29 mouse cellular contexts compared by ENCODE assay signal in the genomic region with DNA sequence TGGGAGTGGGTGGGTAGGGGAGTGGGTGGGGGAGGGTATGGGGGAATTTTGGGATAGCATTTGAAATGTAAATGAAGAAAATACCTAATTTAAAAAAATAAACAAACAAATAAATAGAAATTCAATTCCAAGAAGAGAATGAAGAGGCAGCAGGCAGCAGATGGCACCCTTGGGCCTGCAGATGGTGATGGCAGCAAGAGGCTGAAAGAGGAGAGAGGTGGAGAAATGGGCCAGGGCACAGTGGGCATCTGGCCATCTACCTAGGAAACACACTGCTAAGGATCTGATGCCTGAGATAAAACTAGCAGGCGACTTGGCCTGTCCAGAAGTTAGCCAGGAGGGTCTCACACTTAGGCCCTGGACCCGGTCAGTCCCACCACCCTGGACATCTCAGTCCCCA. TPM values are rescaled to one million over a fixed set of nuclear protein-coding genes. Genes with fewer than 3 reads are reported as not detected.
DNase-seq lines count a peak whose midpoint lies in the region; ATAC-seq and TF ChIP-seq lines count a peak whose summit lies in the region.
"Had no signal": no experiment of that assay in that cellular context is flagged by ENCODE, and none has a peak within 500 bp of the region (broad histone marks: within the 10 kb centered on the region; RNA-seq: fewer than 3 reads in every experiment).

No protein-coding gene starts in this region.

- no peak overlapping the region for H3K9ac ChIP-seq in midbrain, postnatal 0 days (replicated peaks; ENCODE audit: low read length, poor library complexity, severe bottlenecking)
- no peak overlapping the region for H3K9ac ChIP-seq in midbrain, embryonic 11.5 days (ENCODE audit: low read length)
- no peak overlapping the region for H3K9ac ChIP-seq in liver, embryonic 11.5 days (ENCODE audit: low read depth, low read length)
- H3K9ac ChIP-seq in forebrain, embryonic 13.5 days, result no peak overlapping the region
- H3K9ac ChIP-seq: embryonic facial prominence, embryonic 12.5 days; forebrain, embryonic 15.5 days; heart, embryonic 12.5 days; hindbrain, embryonic 15.5 days; kidney, embryonic 15.5 days; limb, embryonic 13.5 days; liver, embryonic 12.5 days; liver, postnatal 0 days; midbrain, embryonic 12.5 days; neural tube, embryonic 15.5 days had no signal

- H3K4me3 ChIP-seq in midbrain, postnatal 0 days (ENCODE audit: low read depth, low read length), result no peak overlapping the region
- no peak overlapping the region for H3K4me3 ChIP-seq in midbrain, embryonic 11.5 days (ENCODE audit: low read depth, low read length)
- no peak overlapping the region for H3K4me3 ChIP-seq in liver, embryonic 11.5 days (ENCODE audit: low read depth, low read length)
- H3K4me3 ChIP-seq in forebrain, embryonic 13.5 days, result no peak overlapping the region
- H3K4me3 ChIP-seq: embryonic facial prominence, embryonic 12.5 days; forebrain, embryonic 15.5 days; gastrocnemius, adult 2 months; heart, embryonic 12.5 days; hindbrain, embryonic 15.5 days; kidney, embryonic 15.5 days; limb, embryonic 13.5 days; liver, embryonic 12.5 days; midbrain, embryonic 12.5 days; neural tube, embryonic 15.5 days had no signal

- no peak for ATAC-seq in midbrain, postnatal 0 days (ENCODE audit: low FRiP score)
- ATAC-seq in midbrain, embryonic 11.5 days (ENCODE audit: low FRiP score), result no peak
- ATAC-seq in monocyte, adult 5-6 weeks (replicated peaks; ENCODE audit: insufficient number of reproducible peaks, low FRiP score, low TSS enrichment, poor library complexity, severe bottlenecking), result no peak
- no peak for ATAC-seq in liver, embryonic 11.5 days (replicated peaks; ENCODE audit: low FRiP score)
- no peak for ATAC-seq in forebrain, embryonic 13.5 days
- ATAC-seq: forebrain, embryonic 15.5 days; liver, embryonic 12.5 days; liver, postnatal 0 days had no signal

- WGBS in midbrain, postnatal 0 days, result 77% methylated on average over 2 of the region's 2 CpGs
- WGBS in midbrain, embryonic 11.5 days, result 90% methylated on average over 2 of the region's 2 CpGs
- 74% methylated on average over 2 of the region's 2 CpGs for WGBS in liver, embryonic 11.5 days
- WGBS in forebrain, embryonic 13.5 days, result 88% methylated on average over 2 of the region's 2 CpGs

- no peak overlapping the region for H3K27ac ChIP-seq in midbrain, postnatal 0 days (ENCODE audit: low read depth, low read length)
- no peak overlapping the region for H3K27ac ChIP-seq in midbrain, embryonic 11.5 days (ENCODE audit: low read depth, low read length)
- no peak overlapping the region for H3K27ac ChIP-seq in liver, embryonic 11.5 days (ENCODE audit: low read depth, low read length)
- no peak overlapping the region for H3K27ac ChIP-seq in forebrain, embryonic 13.5 days
- H3K27ac ChIP-seq: embryonic facial prominence, embryonic 12.5 days; forebrain, embryonic 15.5 days; gastrocnemius, adult 2 months; hindbrain, embryonic 15.5 days; kidney, embryonic 15.5 days; limb, embryonic 13.5 days; liver, embryonic 12.5 days; midbrain, embryonic 12.5 days; neural tube, embryonic 15.5 days had no signal

- no peak overlapping the region for H3K4me2 ChIP-seq in midbrain, postnatal 0 days (ENCODE audit: low read depth, low read length, poor library complexity, severe bottlenecking)
- H3K4me2 ChIP-seq in midbrain, embryonic 11.5 days, result no peak overlapping the region
- no peak overlapping the region for H3K4me2 ChIP-seq in liver, embryonic 11.5 days
- H3K4me2 ChIP-seq in forebrain, embryonic 13.5 days, result no peak overlapping the region
- H3K4me2 ChIP-seq: embryonic facial prominence, embryonic 12.5 days; forebrain, embryonic 15.5 days; heart, embryonic 12.5 days; hindbrain, embryonic 15.5 days; kidney, embryonic 15.5 days; limb, embryonic 13.5 days; liver, embryonic 12.5 days; midbrain, embryonic 12.5 days; neural tube, embryonic 15.5 days had no signal

- DNase-seq in midbrain, postnatal 0 days (ENCODE audit: low spot score), result peak; percentile 15
- DNase-seq in midbrain, embryonic 11.5 days (ENCODE audit: low spot score, missing footprints), result no peak
- peak; percentile 88 to 93 for DNase-seq in cerebellum, adult 18-20 months
- peak; percentile 92 to 94 for DNase-seq in cerebellum, postnatal 10 days
- DNase-seq in liver, embryonic 11.5 days (ENCODE audit: low spot score), result no peak
- DNase-seq: B cell, adult 2 months; embryo, embryonic 11 days; gastrocnemius, adult 2 months; gastrocnemius, postnatal 36 days; heart, adult 18-20 months; kidney, adult 18-20 months; kidney, postnatal 25 days; liver, postnatal 0 days; lung, postnatal 36 days; right cerebral cortex, adult 18-20 months; spleen, adult 18-20 months; thymus, postnatal 25 days had no signal

- TF ChIP-seq CTCF in midbrain, postnatal 0 days (IDR thresholded peaks at IDR 0.05), result peak; percentile 52

- no peaks in the 10 kb centered on the region for H3K27me3 ChIP-seq in midbrain, postnatal 0 days (ENCODE audit: insufficient read depth, low read length)
- H3K27me3 ChIP-seq in midbrain, embryonic 11.5 days (ENCODE audit: control insufficient read depth, insufficient read depth, low read length), result no peaks in the 10 kb centered on the region
- no peaks in the 10 kb centered on the region for H3K27me3 ChIP-seq in liver, embryonic 11.5 days (replicated peaks; ENCODE audit: control insufficient read depth, insufficient read depth, low read length)
- H3K27me3 ChIP-seq in forebrain, embryonic 13.5 days, result no peaks in the 10 kb centered on the region
- H3K27me3 ChIP-seq: embryonic facial prominence, embryonic 12.5 days; forebrain, embryonic 15.5 days; heart, embryonic 12.5 days; hindbrain, embryonic 15.5 days; kidney, embryonic 15.5 days; limb, embryonic 13.5 days; liver, embryonic 12.5 days; midbrain, embryonic 12.5 days; neural tube, embryonic 15.5 days had no signal

- no peaks in the 10 kb centered on the region for H3K9me3 ChIP-seq in midbrain, postnatal 0 days (ENCODE audit: low read length)
- H3K9me3 ChIP-seq in midbrain, embryonic 11.5 days (ENCODE audit: control insufficient read depth, low read length), result no peaks in the 10 kb centered on the region
- H3K9me3 ChIP-seq in liver, embryonic 11.5 days (ENCODE audit: control insufficient read depth, low read length), result no peaks in the 10 kb centered on the region
- H3K9me3 ChIP-seq in forebrain, embryonic 13.5 days (replicated peaks), result no peaks in the 10 kb centered on the region
- H3K9me3 ChIP-seq: embryonic facial prominence, embryonic 12.5 days; forebrain, embryonic 15.5 days; heart, embryonic 12.5 days; hindbrain, embryonic 15.5 days; kidney, embryonic 15.5 days; limb, embryonic 13.5 days; liver, embryonic 12.5 days; midbrain, embryonic 12.5 days; neural tube, embryonic 15.5 days had no signal

- no peaks in the 10 kb centered on the region for H3K36me3 ChIP-seq in midbrain, postnatal 0 days (ENCODE audit: insufficient read depth, low read length)
- H3K36me3 ChIP-seq in midbrain, embryonic 11.5 days (ENCODE audit: control insufficient read depth, insufficient read depth, low read length), result no peaks in the 10 kb centered on the region
- H3K36me3 ChIP-seq in liver, embryonic 11.5 days (ENCODE audit: control insufficient read depth, insufficient read depth, low read length), result no peaks in the 10 kb centered on the region
- no peaks in the 10 kb centered on the region for H3K36me3 ChIP-seq in forebrain, embryonic 13.5 days (ENCODE audit: poor library complexity, severe bottlenecking)
- H3K36me3 ChIP-seq: embryonic facial prominence, embryonic 12.5 days; forebrain, embryonic 15.5 days; heart, embryonic 12.5 days; hindbrain, embryonic 15.5 days; kidney, embryonic 15.5 days; limb, embryonic 13.5 days; liver, embryonic 12.5 days; midbrain, embryonic 12.5 days; neural tube, embryonic 15.5 days had no signal

- H3K4me1 ChIP-seq in midbrain, postnatal 0 days (ENCODE audit: insufficient read depth, low read length), result no peaks in the 10 kb centered on the region
- no peaks in the 10 kb centered on the region for H3K4me1 ChIP-seq in midbrain, embryonic 11.5 days (ENCODE audit: control insufficient read depth, insufficient read depth, low read length)
- H3K4me1 ChIP-seq in liver, embryonic 11.5 days (replicated peaks; ENCODE audit: control insufficient read depth, insufficient read depth, low read length), result peaks cover 3% of the 10 kb centered on the region; the same call in 1 of the 2 replicates
- no peaks in the 10 kb centered on the region for H3K4me1 ChIP-seq in forebrain, embryonic 13.5 days
- H3K4me1 ChIP-seq: hindbrain, embryonic 15.5 days; kidney, embryonic 15.5 days; limb, embryonic 13.5 days; liver, embryonic 12.5 days; midbrain, embryonic 12.5 days; neural tube, embryonic 15.5 days had no signal

RNA-seq across cellular contexts. Expression of a gene that starts 17.4 kb away (rescaled TPM):
- 87.3 and 90.2 TPM in 2 replicates for total RNA-seq in midbrain, postnatal 0 days (2014; rRNA removed)
- 16.7 and 18.7 TPM in 2 replicates for polyA plus RNA-seq in midbrain, postnatal 0 days (2015; fragmentation: Nextera tagmentation; extraction: Ambion mirVana)
- 19.3 and 20.8 TPM in 2 replicates for polyA plus RNA-seq in midbrain, embryonic 11.5 days (2014; fragmentation: Nextera tagmentation; extraction: Ambion mirVana)
- total RNA-seq in monocyte, adult 5-6 weeks (2017), result 43.8 to 81.5 TPM (median 57.1 TPM) in 3 replicates
- 8.5 and 12.5 TPM in 2 replicates for polyA plus RNA-seq in liver, embryonic 11.5 days (2014; fragmentation: Nextera tagmentation; extraction: Ambion mirVana)
- 28.2 and 31.1 TPM in 2 replicates for polyA plus RNA-seq in forebrain, embryonic 13.5 days (2015; fragmentation: Nextera tagmentation; extraction: Ambion mirVana)

RNA-seq across cellular contexts. Expression of a gene that starts 35.6 kb away (rescaled TPM):
- 7.6 and 9.9 TPM in 2 replicates for total RNA-seq in midbrain, postnatal 0 days (2014; rRNA removed)
- 8.2 and 10.3 TPM in 2 replicates for polyA plus RNA-seq in midbrain, postnatal 0 days (2015; fragmentation: Nextera tagmentation; extraction: Ambion mirVana)
- 47.7 and 48.1 TPM in 2 replicates for polyA plus RNA-seq in midbrain, embryonic 11.5 days (2014; fragmentation: Nextera tagmentation; extraction: Ambion mirVana)
- 107 to 199 TPM (median 133 TPM) in 3 replicates for total RNA-seq in monocyte, adult 5-6 weeks (2017)
- 47.5 and 51.5 TPM in 2 replicates for polyA plus RNA-seq in liver, embryonic 11.5 days (2014; fragmentation: Nextera tagmentation; extraction: Ambion mirVana)
- 32.0 and 32.7 TPM in 2 replicates for polyA plus RNA-seq in forebrain, embryonic 13.5 days (2015; fragmentation: Nextera tagmentation; extraction: Ambion mirVana)

RNA-seq across cellular contexts. Expression of a gene that starts 35.7 kb away (rescaled TPM):
- total RNA-seq in midbrain, postnatal 0 days (2014; rRNA removed), result 0.05 and 0.42 TPM in 2 replicates
- polyA plus RNA-seq in midbrain, postnatal 0 days (2015; fragmentation: Nextera tagmentation; extraction: Ambion mirVana), result 0.67 and 0.90 TPM in 2 replicates
- 0.40 and 1.5 TPM in 2 replicates for polyA plus RNA-seq in midbrain, embryonic 11.5 days (2014; fragmentation: Nextera tagmentation; extraction: Ambion mirVana)
- total RNA-seq in monocyte, adult 5-6 weeks (2017), result 2.1 TPM in 1 of 3 replicates, not detected in the others
- polyA plus RNA-seq in liver, embryonic 11.5 days (2014; fragmentation: Nextera tagmentation; extraction: Ambion mirVana), result 0.58 and 0.79 TPM in 2 replicates
- 0.49 and 0.88 TPM in 2 replicates for polyA plus RNA-seq in forebrain, embryonic 13.5 days (2015; fragmentation: Nextera tagmentation; extraction: Ambion mirVana)
- total RNA-seq: hematopoietic stem cell, adult 5-6 weeks had no signal

Comparison
In these comparisons a context has a peak if more than half of its experiments do, and no peak if none do; other contexts are left out.
1. DNase-seq: peak in midbrain, postnatal 0 days (single experiment), cerebellum, adult 18-20 months (2 of 2) and cerebellum, postnatal 10 days (2 of 2); none in midbrain, embryonic 11.5 days (single experiment) and liver, embryonic 11.5 days (single experiment).